Mouse (Mus musculus) spleen, postnatal 10 days (tissue): ENCODE measurements at regions not wholly inside any gene's neighbourhood (a gene's known extent, or its start where the extent isn't known, plus 50 kb on each side); places are given as distances from the start of the nearest gene placed in this dataset.
A peak's percentile ranks its signal among the peaks of the same experiment; 100 is the strongest.

ENCODE experiments used
- DNase-seq, 2 experiments: peaks; one replicate each; pipeline ENCODE4 v3.0.0; 2021 to 2022; ENCODE audit warnings: low spot score in 2 of 2

DNA sequence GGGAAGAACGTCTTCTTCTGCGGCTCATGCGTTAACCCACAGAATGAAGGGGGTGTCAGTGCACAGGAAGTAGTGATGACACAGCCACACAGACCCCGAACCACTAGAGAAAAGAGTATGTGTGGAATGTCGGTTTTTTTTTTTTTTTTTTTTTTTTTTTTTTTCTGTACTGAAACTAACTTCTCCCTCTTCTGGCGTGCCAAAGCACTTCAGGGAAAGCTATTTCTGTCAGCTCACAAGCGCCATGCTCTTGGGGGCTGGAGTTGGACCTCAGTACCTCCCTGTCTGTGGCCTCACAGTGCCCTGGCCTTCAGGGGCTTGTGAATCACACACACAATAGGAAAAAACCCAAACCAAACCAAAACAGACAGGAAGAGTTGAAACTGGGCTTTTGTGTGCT is 221.1 kb upstream of the Nfe2l3 start:
- DNase-seq: peak in 1 of 2 experiments; percentile 10

DNA sequence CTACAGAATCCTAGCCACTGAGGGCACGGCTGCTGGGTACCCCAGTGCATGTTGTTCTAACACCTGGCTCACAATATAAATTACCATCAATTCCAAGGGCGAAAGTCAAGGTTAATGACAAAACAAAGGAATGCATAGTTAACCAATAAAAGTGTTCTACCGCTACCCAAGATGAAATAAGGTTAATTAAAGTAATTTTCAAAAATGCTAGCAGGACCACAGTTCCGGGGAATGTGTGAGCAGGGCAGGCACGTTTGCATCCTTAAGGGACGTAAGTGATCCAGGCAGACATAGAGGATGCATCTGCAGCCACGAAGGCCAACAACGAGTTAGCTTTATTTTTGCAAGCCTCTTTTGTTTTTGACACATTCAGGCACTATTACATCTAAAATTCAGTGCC is 220.3 kb upstream of the Nfe2l3 start:
- no peak for DNase-seq

DNA sequence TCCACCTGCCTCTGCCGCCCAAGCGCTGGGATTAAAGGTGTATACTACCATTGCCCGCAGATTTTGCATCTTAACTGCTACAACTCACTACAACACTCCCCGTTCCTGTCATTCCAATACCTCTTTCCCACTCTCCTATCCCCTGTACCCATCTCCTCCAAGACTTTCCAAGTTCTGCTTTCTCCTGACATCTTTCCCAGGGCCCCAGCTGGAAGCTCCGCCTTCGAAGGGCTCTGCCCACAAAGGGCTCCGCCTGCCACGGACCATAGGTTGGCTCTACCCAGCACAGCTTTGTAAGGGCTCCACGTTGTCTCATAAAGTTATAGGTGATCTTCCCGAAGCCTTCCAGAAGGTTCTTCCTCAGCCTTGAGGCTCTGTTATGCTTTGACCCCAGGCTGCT is 217.1 kb upstream of the Nfe2l3 start:
- DNase-seq: no peak

DNA sequence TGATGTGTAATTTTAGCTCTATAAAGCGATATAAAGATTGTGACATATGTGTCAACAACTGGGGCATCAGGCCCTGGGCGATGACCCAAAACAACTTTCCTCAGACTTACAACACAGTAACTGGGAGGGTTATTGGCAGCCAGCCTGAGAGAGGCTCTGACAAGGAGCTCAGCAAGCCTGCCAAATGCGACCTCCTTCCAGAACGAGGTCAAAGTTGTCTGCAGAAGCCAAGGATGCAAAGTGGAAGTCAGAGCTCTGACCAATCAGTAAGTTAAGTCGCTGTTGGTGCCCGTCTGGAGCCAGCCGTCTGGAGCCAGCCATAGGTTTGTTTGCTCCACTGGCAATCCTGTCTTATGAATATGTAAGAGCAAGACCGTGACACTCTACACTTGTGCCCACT is 216.0 kb upstream of the Nfe2l3 start:
- peak in 1 of 2 experiments; percentile 37 for DNase-seq

DNA sequence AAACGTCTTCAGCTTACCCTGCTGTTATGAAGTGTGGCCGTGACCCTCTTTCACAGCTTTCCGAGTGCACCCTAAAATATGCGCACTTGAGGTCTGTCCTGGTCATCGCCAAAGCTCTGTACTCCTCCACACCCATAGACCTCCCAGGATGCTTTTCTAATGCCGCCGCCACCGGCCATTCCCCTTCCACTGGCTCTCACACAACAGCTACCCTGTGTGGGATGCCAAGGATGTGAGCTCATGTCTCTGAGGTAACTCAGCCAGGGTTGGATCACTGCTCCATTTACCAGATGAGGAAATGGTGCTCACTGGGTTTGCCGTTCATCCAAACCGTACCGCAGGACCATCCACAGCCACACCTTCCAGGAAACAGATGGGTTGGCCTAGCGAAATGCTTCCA is 212.8 kb upstream of the Nfe2l3 start:
- no peak for DNase-seq

DNA sequence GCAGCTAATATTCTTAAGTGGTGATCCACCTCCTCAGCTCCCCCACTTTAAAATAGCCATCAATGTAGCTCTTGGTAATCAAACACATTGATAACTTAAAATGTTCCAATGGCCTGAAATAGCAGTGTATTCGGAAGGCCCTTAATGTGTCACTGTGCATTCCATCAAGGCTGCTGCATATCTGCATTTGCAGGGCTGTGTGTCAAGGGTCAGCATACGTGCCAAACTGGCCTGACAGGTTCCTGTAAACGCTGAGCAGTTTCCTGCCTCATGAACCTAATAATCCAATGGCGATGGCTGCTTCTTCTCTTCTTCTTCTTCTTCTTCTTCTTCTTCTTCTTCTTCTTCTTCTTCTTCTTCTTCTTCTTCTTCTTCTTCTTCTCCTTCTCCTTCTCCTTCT is 211.7 kb upstream of the Nfe2l3 start:
- no peak for DNase-seq

DNA sequence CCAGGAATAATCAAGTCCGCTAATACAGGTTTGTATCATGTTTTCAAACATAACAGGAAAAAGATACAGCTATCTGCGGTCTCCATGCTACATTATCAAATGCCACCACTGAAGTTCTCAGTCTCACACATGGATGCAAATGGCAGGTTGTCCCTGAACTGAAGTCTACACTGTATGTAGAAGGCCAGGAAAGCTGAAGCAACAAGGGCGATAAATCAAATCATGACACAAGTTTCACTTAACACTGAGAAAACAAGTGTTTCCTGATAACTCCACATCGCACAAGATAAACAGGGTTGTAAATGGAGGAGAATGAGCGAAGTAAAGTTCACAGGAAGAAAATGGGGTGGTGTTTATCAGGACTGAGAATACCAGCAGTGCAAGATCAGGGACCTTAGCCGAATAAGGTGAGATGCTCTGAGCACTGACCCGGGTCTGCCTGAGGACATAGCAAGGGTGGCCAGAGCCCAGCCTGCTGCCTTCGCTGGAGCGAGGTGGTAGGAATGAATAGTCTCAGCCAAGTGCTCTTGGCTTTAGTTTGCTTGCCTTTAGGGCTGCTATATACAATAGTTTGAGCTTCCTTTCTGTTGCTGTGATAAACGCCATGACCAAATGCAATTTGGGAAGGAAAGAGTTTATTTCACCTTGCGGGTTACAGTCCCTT is 196.3 kb upstream of the Nfe2l3 start:
- DNase-seq: no peak

DNA sequence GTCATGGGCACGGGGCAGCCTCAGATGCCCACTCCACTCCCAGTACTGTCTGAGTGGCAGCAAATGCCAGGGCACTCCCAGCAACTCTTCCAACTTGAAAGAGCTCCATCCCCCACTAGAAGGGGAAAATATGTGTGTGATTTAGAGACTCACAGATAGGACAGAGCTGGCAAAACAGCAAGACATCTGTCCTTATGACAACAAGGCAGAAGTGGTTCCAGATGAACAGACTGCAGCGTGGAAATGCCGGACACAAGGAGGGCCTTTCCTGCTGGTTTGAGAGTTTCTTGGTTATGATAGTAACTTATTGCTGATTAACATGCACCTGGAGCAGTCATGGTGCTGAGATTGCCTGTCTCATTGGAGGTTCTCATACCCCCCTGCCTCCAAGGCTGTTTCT is 192.4 kb upstream of the Nfe2l3 start:
- DNase-seq: no peak

DNA sequence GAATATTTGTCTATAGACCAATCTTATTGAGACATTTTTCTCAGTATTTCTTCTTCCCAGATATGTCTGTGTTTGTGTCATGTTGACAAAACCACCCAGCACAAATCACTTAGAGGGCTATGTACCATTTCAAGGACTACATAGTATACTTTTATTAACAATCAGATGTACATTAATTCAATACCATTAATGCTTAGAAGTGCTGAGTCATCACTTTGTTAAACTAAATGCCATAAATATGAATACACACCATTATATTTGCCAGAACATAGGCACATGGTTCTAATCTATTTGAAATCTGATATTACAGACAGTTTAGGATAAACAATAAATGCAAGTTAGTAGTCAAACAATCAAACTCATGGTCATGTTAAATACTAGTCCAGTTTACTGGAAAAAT is 182.2 kb upstream of the Nfe2l3 start:
- no peak for DNase-seq

DNA sequence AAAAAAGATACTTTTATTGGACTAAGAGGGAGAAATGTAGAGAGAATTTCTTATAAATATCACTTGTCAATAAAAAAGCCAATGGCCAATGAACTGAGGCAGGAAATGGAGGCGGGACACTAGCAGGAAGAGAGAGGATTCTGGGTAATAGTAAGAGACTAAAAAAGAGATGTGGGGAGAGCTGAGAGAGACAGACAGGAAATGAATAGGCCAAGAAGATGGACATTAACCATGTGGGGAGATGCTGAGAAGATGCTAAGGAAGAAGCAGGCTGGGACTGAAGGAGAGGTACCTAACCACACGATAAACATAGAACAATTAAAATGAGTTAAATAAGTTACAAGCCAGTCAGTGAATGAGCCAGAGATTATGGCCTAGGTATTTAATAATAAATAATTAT is 181.0 kb upstream of the Nfe2l3 start:
- no peak for DNase-seq

DNA sequence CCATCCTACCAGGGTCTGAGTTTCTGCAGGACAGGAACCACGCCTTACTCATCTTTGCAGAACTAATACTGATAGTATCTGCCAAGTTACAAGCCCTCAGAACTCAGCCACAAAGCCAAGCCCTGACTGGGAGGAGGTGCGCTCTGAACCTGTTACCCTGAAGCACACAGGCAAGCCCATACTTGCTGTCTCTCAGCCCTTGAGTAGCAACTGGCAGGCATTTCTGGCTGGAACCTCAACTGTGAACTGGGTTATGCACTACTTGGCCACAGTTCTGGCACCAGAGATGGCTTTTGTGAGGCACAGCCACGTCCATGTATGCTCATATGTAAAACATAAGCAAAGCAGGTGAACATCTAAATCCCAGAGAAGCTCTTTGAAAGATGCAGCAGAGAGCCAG is 179.7 kb upstream of the Nfe2l3 start:
- DNase-seq: no peak

DNA sequence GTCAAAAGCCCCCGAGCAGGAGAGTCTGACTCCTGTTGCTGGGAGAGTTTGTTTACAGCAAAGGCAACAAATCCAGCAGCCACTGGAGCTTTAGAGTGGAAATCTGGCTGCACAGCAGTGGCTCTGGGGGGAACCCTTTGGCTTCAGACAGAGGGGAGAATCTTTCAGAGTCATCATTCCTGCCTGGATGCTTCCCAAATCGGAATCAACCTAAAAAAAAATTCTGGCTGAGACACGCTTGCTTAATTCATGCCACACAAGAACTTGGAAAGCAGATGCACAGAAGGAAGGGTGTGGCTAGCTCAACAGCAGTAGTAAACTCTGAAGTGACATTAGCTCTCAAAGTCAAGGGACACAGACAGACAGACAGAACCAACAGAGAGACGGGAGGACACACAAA is 175.8 kb upstream of the Nfe2l3 start:
- DNase-seq: no peak

DNA sequence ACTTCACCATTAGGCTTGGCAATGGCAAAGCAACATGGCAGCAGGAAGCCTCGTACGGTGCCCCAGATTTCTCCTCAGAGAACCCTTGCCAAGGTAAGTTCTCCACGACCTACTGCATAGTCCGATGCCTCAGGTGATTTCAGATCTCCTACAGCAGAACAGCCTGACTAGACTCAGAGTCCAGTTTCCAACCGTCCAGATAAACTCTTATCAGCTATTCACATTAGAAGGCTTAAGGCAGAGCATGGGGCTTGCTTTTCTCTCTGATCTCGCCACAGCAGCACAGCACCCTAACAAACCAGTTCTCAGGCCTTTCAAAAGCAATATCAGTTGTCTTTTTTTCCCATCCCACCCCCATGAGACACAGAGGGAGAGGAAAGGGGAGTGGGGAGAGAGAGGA is 174.9 kb upstream of the Nfe2l3 start:
- DNase-seq: no peak

DNA sequence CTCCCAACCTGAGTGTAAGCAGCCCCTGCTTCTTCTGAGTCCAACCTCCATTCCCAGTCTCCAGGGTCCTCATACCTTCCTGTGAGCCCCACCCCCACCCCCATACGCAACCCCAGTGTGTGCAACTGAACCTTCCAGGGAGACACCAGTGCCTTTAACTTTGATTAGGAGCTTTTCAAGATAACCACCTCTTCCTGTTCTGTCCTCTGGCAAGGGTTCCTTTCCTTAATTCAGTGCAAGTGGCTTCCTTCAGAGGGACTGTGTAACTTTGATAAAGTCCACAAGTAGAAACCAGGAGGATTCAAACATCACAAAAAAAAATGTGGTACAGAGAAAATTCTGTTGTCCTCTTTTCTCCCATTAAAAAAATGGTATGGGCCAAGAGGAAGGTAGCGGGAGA is 174.2 kb upstream of the Nfe2l3 start:
- DNase-seq: no peak

DNA sequence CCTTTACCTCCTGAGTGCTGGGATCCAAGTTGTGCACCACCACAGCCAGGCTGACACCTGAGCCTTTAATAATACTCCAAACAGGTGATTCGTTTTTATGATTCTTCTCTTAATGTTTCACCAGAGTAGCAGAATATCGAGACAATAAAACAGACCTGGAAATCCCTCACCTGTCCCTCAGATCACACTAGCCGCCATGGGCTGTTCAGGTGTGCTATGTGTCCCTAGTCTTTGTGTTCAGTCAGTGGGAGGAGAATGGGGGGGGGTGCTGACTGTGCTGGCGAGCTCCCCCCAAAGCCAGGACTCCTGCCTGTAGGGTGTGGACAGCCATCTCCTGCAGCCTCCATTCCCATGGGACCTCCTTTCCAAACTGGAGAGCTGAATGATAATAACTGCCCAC is 168.9 kb upstream of the Nfe2l3 start:
- no peak for DNase-seq

DNA sequence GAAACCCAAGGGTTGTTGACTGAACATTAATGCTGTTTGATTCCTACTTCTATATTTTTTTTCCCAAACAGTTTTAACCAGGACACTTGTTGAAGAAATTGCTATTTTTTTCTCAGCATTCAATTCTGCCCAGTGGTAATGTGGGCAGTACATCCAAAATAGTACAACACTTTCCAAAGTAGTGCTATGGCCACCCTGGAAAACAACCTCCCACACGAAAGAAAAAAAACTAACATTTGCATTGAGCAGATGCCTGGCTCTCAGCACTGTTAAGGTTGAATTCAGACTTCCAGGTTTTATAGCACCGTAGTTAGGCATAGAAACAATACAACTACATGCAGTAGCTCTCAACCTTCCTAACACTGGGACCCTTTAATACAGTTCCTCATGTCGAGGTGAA is 167.1 kb upstream of the Nfe2l3 start:
- DNase-seq: no peak

DNA sequence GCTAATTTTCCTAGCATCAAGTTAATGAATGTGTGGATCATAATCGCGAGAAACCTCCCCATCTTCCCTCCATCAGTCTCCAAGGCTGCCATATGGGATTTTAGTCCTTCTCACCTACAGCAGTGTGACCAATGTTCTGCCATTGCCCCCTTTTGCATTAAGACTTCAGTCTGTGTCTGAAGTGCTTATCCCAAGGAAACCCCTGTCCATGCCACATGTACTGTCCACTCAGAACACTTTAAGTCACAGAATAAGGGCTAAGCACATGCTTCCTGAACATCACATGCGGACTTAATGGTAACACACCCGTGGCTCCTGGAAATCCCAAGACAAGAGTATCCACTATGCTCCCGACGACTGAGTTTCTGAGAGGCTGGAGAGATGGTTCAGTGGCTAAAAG is 165.7 kb upstream of the Nfe2l3 start:
- DNase-seq: no peak

DNA sequence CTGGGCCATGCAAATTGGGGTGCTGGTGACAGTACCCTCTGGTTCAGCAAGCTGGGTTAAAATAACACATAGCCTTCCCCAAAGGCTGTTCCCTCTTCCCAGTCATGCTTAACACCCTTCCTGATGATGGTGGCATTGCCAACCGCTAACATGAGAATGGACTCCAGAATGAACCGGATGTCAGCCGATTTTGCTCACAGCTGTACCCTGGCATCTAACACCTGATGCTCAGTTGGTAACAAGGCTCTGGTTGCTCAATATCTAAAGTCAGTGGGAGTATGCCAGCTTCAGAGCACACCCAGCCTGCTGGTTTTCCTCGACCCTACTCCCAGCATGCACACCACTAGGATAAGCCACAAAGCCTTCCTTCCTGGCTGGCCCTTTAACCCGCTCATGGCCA is 164.6 kb upstream of the Nfe2l3 start:
- no peak for DNase-seq

DNA sequence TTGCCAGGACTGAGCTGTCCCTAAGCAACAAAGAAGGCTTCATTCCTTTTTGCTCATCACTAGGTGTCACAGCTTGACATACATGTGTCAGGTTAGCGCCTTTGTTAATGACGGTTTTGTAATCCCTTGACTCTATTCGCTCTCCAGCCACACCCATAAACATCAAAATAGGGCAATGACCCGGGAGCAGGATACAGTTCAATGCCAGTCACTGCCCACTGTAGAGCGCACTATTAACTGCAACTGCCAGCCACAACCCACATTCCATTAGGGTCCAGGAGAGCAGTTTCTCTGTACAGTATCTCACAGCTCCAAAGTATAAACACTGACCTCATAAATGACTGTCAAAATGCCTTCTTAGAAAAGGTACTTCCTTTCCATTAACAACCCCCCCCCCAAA is 163.5 kb upstream of the Nfe2l3 start:
- no peak for DNase-seq

DNA sequence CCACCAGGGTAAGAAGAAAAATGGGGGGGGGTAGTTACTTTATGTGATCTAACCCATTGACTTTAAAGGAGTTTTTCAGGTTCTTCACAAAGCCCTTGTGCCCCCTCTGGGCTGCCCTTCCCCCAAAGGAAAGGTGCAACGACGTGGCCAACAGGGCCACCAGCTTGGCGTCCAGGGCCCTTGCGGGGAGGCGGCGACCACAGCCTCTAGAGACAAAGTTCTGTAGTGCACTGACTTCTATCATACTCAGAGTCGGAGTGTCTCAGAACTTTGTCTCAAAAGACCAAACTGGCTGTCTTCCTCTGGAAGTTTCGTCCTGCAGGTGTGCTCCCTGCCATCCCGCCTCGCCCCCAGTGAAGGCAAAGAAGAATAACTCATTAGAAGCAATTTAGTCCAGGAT is 162.9 kb upstream of the Nfe2l3 start:
- DNase-seq: no peak

DNA sequence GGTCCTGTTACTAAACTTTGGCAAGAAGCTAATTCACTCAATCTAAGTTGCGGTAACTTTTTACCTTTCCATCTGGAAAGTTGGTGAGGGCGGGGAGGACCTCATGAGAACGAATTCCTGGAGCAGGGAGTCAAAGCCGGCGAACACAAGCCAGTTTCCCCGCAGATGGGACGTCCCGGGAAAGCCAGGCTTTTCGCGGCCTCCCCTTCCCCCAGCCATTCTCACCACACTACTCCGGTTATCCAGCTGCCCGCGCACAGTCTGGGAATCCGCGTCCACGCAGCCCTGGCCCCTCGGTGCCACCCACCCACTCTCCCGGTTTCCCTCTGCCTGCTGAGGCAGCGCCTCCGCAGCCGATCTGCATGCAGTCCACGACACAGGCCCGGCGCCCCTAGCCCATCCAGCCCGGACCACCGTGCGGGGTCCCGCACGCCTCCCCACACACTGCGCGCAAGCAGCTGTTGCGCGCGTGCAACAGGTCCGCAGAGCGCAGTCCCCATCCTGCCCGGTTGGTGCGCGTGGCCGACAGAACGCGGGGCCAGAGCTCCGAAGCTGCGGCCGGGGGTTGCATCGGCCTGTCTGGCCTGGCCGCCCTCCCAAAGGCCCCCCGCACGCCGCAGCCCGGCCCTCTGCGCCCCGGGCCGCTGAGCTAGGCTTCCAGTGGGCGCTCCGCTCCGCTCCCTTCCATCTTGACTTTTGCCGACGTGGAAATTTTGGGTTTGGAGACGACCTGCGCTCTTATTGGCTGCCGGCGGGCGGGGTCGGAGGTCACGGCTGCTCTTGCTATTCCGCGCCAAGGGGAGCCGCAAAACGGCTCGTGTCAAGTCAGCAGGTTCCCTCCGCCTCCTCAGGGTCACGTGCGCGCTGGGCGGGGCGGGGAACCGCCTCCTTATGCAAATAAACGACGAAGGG is 162.0 kb upstream of the Nfe2l3 start:
- DNase-seq: peak; percentile 48 to 86

DNA sequence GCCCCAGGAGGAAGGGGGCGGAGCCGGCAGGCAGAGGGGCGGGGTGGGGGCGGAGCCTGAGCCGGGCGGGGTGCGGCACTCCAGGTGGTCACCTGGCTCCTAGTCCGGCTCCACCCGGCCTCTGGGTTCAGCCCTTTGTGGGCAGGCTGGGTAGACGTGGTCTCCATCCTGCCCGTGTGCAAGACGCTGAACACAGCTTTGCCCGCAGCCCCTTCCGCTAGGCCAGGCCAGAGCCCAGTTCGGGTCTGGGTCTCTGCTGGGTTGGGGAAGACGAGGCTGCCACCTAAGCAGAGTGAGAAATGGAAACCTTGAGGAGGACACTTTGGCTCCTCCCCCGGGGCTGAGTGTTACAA is 161.4 kb upstream of the Nfe2l3 start:
- no peak for DNase-seq

DNA sequence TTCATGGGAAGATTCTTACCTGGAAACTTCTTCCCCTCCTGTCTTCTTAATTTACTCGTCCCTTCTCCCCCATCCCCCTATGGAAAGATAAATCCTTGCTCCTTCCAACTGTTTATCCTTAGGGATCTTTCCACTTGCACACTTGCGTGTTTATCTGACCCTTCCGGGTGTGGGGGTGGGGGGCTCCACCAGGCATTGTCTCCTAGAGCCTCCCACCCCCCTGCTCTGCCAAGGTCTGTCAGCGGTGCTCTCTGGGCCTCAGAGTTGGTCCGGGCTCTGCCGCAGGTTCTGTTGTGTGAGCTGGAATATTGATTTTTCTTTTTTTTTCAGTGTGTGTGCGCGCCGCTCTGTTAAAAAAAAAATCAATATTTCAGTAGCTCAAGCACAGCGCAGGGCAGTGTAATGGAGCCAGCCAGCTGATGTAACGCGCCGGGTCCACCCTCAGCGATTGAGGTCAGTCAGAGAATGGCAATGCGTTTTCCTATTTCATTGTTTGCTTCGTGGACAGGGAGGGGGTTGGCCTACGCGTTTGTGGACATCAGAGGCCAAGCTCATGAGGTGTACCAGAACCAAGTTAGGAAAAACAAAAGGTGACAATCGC is 160.2 kb upstream of the Nfe2l3 start:
- DNase-seq: no peak
